Mouse (Mus musculus): ENCODE measurements around the gene Klhdc7b.

DNA sequence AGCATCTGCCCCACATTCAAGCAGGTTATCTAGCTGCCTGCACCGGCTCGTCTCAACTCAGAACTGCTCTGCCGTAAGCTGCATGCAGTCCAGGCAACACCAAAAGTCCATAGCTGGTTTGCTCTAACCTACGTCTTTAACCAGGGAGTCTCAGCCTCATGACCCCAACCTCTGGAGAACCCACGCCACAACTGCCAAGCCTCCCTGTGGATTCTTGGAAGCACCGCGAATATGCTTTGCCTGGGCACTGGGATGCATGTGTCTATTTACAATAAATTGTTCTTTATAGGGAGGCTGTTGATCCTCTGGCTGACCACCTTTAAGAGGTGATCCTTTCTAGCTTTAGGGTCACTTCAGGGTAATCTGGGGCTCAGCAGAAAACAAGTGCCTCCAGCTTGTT lies 12.2 kb upstream of the Klhdc7b start:
- TF ChIP-seq CTCF (IDR thresholded peaks at IDR 0.05; ENCODE audit: extremely low read depth, insufficient read length, insufficient replicate concordance, low read depth, low read length) = no peak
- no peak for TF ChIP-seq POLR2A (IDR thresholded peaks at IDR 0.05; ENCODE audit: low read depth, low read length)
